Mouse (Mus musculus) left cerebral cortex, postnatal 25 days (tissue): ENCODE data around the gene Usp29. TPM values are rescaled to one million over a fixed set of nuclear protein-coding genes. Genes with fewer than 3 reads are reported as not detected.
A peak's percentile ranks its signal among the peaks of the same experiment; 100 is the strongest.
"Not testable (repeated sequence)": the region's sequence is repeated elsewhere in the genome, so short reads cannot be mapped to it uniquely, and the experiment has no call there.

Experiments
- DNase-seq, 2 experiments: peaks; one replicate each; pipeline ENCODE4 v3.0.0; 2022; ENCODE audit warnings: low spot score in 2 of 2, mixed read lengths in 1 of 2
- intact Hi-C: fragments of 180-260 bp; cut with DNase I; formaldehyde crosslinking; loops from one replicate; pipeline ENCODE4 v1.15.1; 2025
- total RNA-seq, 2 experiments: library from RNA; stranded (reverse); gene quantifications; 2 replicates each; pipeline ENCODE4 v1.2.3; 2021

Gene Usp29
- total RNA-seq, 2 experiments from 2014 or later, result 41.2 to 43.8 TPM

GRCm38 (mm10) chr7:6910527-6910926 is 180.1 kb downstream of the Usp29 start:
- intact Hi-C loops, result no loop called here
- DNase-seq, result no peak

GRCm38 (mm10) chr7:6911731-6912130 is 181.4 kb downstream of the Usp29 start:
- intact Hi-C loops, result no loop called here
- DNase-seq, result no peak

- intact Hi-C loops, result no loop called here
- DNase-seq, result no peak
Observed at GRCm38 (mm10) chr7:6913439-6914380, 183.3 kb downstream of the Usp29 start.

- DNase-seq, result no peak
- intact Hi-C loops, result loop anchor here (5.0 kb wide), 4 partner anchors 140 to 560 kb away; no protein-coding TSS in a partner anchor
Observed at GRCm38 (mm10) chr7:6917126-6917525, 186.7 kb downstream of the Usp29 start.

GRCm38 (mm10) chr7:6918267-6918666 is 187.9 kb downstream of the Usp29 start:
- intact Hi-C loops, result loop anchor here (2.0 to 5.0 kb wide), 5 partner anchors 141 to 561 kb away; no protein-coding TSS in a partner anchor
- peak; percentile 89 to 92 for DNase-seq

GRCm38 (mm10) chr7:6919131-6919870 is 188.9 kb downstream of the Usp29 start:
- intact Hi-C loops, result loop anchor here (2.0 to 5.0 kb wide), 5 partner anchors 142 to 562 kb away; no protein-coding TSS in a partner anchor

GRCm38 (mm10) chr7:6923515-6923914 is 193.1 kb downstream of the Usp29 start:
- intact Hi-C loops, result no loop called here
- no peak for DNase-seq

More at GRCm38 (mm10) chr7:6919131-6919870, 188.9 kb downstream of the Usp29 start:
- no peak for DNase-seq

- peak in 1 of 2 experiments; percentile 8 for DNase-seq
- intact Hi-C loops, result no loop called here
Observed at GRCm38 (mm10) chr7:6925926-6926730, 195.8 kb downstream of the Usp29 start.

GRCm38 (mm10) chr7:6926731-6926995 is 196.3 kb downstream of the Usp29 start:
- intact Hi-C loops, result no loop called here

GRCm38 (mm10) chr7:6929286-6929685 is 198.9 kb downstream of the Usp29 start:
- intact Hi-C loops, result no loop called here
- DNase-seq, result no peak

More at GRCm38 (mm10) chr7:6926731-6926995, 196.3 kb downstream of the Usp29 start:
- no peak for DNase-seq

- no peak for DNase-seq
- intact Hi-C loops, result loop anchor here (5.0 kb wide), 4 partner anchors 277 to 572 kb away; partner anchors contain the start of gene Zfp78
Observed at GRCm38 (mm10) chr7:6934741-6935140, 204.4 kb downstream of the Usp29 start.

- peak; percentile 66 to 80 for DNase-seq
- intact Hi-C loops, result loop anchor here (2.0 to 5.0 kb wide), 5 partner anchors 280 to 575 kb away; partner anchors contain the start of gene Zfp78
Observed at GRCm38 (mm10) chr7:6937040-6937439, 206.7 kb downstream of the Usp29 start.

- DNase-seq, result peak in 1 of 2 experiments; percentile 9
- intact Hi-C loops, result loop anchor here (10.0 kb wide), 1 partner anchor 244 kb away; no protein-coding TSS in a partner anchor
Observed at GRCm38 (mm10) chr7:6940761-6941231, 210.4 kb downstream of the Usp29 start.

- intact Hi-C loops, result loop anchor here (10.0 kb wide), 1 partner anchor 237 kb away; no protein-coding TSS in a partner anchor
- DNase-seq, result not testable (repeated sequence)
Observed at GRCm38 (mm10) chr7:6948061-6948460, 217.7 kb downstream of the Usp29 start.

GRCm38 (mm10) chr7:6956576-6956975 is 226.2 kb downstream of the Usp29 start:
- intact Hi-C loops, result no loop called here
- no peak for DNase-seq

GRCm38 (mm10) chr7:6958574-6958973 is 228.2 kb downstream of the Usp29 start:
- intact Hi-C loops, result no loop called here
- DNase-seq, result no peak

- intact Hi-C loops, result no loop called here
Observed at GRCm38 (mm10) chr7:6973566-6973965, 243.2 kb downstream of the Usp29 start.

GRCm38 (mm10) chr7:6976890-6977289 is 246.5 kb downstream of the Usp29 start:
- intact Hi-C loops, result no loop called here
- DNase-seq, result no peak

More at GRCm38 (mm10) chr7:6973566-6973965, 243.2 kb downstream of the Usp29 start:
- no peak for DNase-seq

GRCm38 (mm10) chr7:6995251-6995650 is 264.9 kb downstream of the Usp29 start, which contains the start of gene Aurkc:
Aurkc (plus strand) TSS chr7:6995300.
- DNase-seq, intact Hi-C loops: not testable (repeated sequence)
